Mouse (Mus musculus) bone marrow macrophage, adult 2 months (primary cell): Measurements from ENCODE around the gene Smpd4.

Experiments used
- CTCF ChIP-seq: IDR thresholded peaks from 2 replicates; pipeline ENCODE4 v1.5.1; 2012; ENCODE audit warnings: low read depth, mild to moderate bottlenecking, low read length, moderate library complexity
- POLR2A ChIP-seq: IDR thresholded peaks from 2 replicates; pipeline ENCODE4 v1.6.1; 2012; ENCODE audit warnings: mild to moderate bottlenecking, low read depth, low read length, borderline replicate concordance

DNA sequence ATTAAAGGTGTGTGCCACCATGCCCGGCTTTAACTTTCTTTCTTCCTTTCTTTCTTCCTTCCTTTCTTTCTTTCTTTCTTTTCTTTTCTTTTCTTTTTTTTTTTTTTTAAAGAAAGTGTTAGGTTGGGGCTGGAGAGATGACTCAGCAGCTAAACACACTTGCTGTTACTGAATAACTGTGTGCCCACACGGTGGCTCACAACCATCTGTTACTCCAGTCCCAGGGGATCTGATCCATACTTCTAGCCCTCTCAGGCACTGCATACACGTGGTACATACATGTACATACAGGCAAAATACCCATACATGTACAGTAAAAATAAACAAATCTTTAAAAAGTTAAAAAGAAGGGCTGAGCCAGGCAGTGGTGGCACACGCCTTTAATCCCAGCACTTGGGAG lies 7.8 kb upstream of the Smpd4 start:
- TF ChIP-seq POLR2A: no peak
- no peak for TF ChIP-seq CTCF
